Mouse (Mus musculus) hindbrain, embryonic 13.5 days (tissue): ENCODE data around the gene Alkbh2. TPM values are rescaled to one million over a fixed set of nuclear protein-coding genes. Genes with fewer than 3 reads are reported as not detected.

Experiments used
- ATAC-seq: fragments of 200-750 bp; cut with Nextera tagmentation; 2 replicates; pipeline ENCODE4 v1.8.0; 2017; ENCODE audit warnings: moderate TSS enrichment; ENCODE audit not compliant: low FRiP score
- H3K27ac ChIP-seq: fragments of 300-500 bp; sonication (generic); 2 replicates; pipeline ENCODE4 v1.5.1; 2015; ENCODE audit warnings: inconsistent platforms, mild to moderate bottlenecking, moderate library complexity
- H3K27me3 ChIP-seq: fragments of 300-500 bp; sonication (generic); 2 replicates; pipeline ENCODE4 v1.6.1; 2015; ENCODE audit warnings: mild to moderate bottlenecking, inconsistent platforms
- H3K36me3 ChIP-seq: fragments of 300-500 bp; sonication (generic); 2 replicates; pipeline ENCODE4 v1.6.1; 2015; ENCODE audit warnings: mild to moderate bottlenecking, inconsistent platforms
- H3K4me1 ChIP-seq: fragments of 300-500 bp; sonication (generic); replicated peaks from 2 replicates; pipeline ENCODE4 v1.6.1; 2015; ENCODE audit warnings: inconsistent platforms
- H3K4me2 ChIP-seq: fragments of 300-500 bp; sonication (generic); 2 replicates; pipeline ENCODE4 v1.6.1; 2015; ENCODE audit warnings: inconsistent platforms, mild to moderate bottlenecking, moderate library complexity
- H3K4me3 ChIP-seq: fragments of 300-500 bp; sonication (generic); 2 replicates; pipeline ENCODE4 v1.5.1; 2015; ENCODE audit warnings: mild to moderate bottlenecking, inconsistent platforms
- H3K9ac ChIP-seq: fragments of 300-500 bp; sonication (generic); 2 replicates; pipeline ENCODE4 v1.6.1; 2015; ENCODE audit warnings: mild to moderate bottlenecking, inconsistent platforms
- H3K9me3 ChIP-seq: fragments of 300-500 bp; sonication (generic); 2 replicates; pipeline ENCODE4 v1.6.1; 2016; ENCODE audit warnings: inconsistent platforms
- WGBS: fragments of 180-500 bp; shearing (Covaris S2); methylation state at CpG from one replicate; pipeline ENCODE4 v1.1.7; 2015; 5-methylcytosine and 5-hydroxymethylcytosine counted together
- polyA plus RNA-seq: library from polyadenylated mRNA; unstranded; fragments of >200 nt; fragmentation: Nextera tagmentation; extraction: Ambion mirVana; gene quantifications from 2 replicates; pipeline ENCODE4 v1.2.1, GENCODE M21; 2015

Gene Alkbh2
- polyA plus RNA-seq, 1 experiment from 2014 or later: 6.3 TPM

GRCm38 (mm10) chr5:114085501-114085900 lies 42.5 kb downstream of the Alkbh2 start:
- no peak overlapping the region for H3K27ac ChIP-seq
- no peak overlapping the region for H3K4me3 ChIP-seq
- no peaks in the 10 kb centered on the region for H3K9me3 ChIP-seq
- H3K36me3 ChIP-seq: peaks cover 7% of the 10 kb centered on the region
- WGBS: 80% methylated on average over 14 of the region's 14 CpGs
- H3K9ac ChIP-seq: no peak overlapping the region
- ATAC-seq: no peak
- H3K27me3 ChIP-seq: no peaks in the 10 kb centered on the region
- peaks cover 21% of the 10 kb centered on the region for H3K4me1 ChIP-seq
- H3K4me2 ChIP-seq: no peak overlapping the region

GRCm38 (mm10) chr5:114077009-114077408 lies 51.0 kb downstream of the Alkbh2 start:
- H3K4me1 ChIP-seq: peaks cover 6% of the 10 kb centered on the region; the same call in 1 of the 2 replicates
- H3K27me3 ChIP-seq: no peaks in the 10 kb centered on the region
- no peaks in the 10 kb centered on the region for H3K9me3 ChIP-seq
- no peak overlapping the region for H3K27ac ChIP-seq
- no peak overlapping the region for H3K4me3 ChIP-seq
- H3K9ac ChIP-seq: no peak overlapping the region
- ATAC-seq: no peak
- WGBS: 44% methylated on average over 8 of the region's 8 CpGs
- no peak overlapping the region for H3K4me2 ChIP-seq
- H3K36me3 ChIP-seq: peaks cover 17% of the 10 kb centered on the region

Other genes starting within 250 kb of the Alkbh2 start
- 176 and 190 TPM in 2 replicates for gene Coro1c, start 219.5 kb downstream of the Alkbh2 start, polyA plus RNA-seq
- gene Ssh1, start 134.3 kb downstream of the Alkbh2 start, polyA plus RNA-seq: 15.0 and 18.7 TPM in 2 replicates
- not detected in 2 replicates for gene Dao, start 124.5 kb downstream of the Alkbh2 start, polyA plus RNA-seq
- gene Usp30, start 62.8 kb downstream of the Alkbh2 start, polyA plus RNA-seq: 16.2 and 16.8 TPM in 2 replicates
- gene Svop, start 36.6 kb downstream of the Alkbh2 start, polyA plus RNA-seq: 83.2 and 88.7 TPM in 2 replicates
- gene Ung, start 2.2 kb upstream of the Alkbh2 start, polyA plus RNA-seq: 10.4 and 11.1 TPM in 2 replicates
- 1.9 and 3.2 TPM in 2 replicates for gene Acacb, start 18.3 kb upstream of the Alkbh2 start, polyA plus RNA-seq
- gene Foxn4, start 145.6 kb upstream of the Alkbh2 start, polyA plus RNA-seq: 1.0 and 2.9 TPM in 2 replicates
- gene Myo1h, start 160.9 kb upstream of the Alkbh2 start, polyA plus RNA-seq: 0.93 and 1.3 TPM in 2 replicates